Comparison of ENCODE assay signal across 22 mouse cellular contexts in genomic region chr9:119370770-119371169, GRCm38 (mm10). TPM values are rescaled to one million over a fixed set of nuclear protein-coding genes. Genes with fewer than 3 reads are reported as not detected.
A peak's percentile ranks its signal among the peaks of the same experiment; 100 is the strongest.
DNase-seq lines count a peak whose midpoint lies in the region; ATAC-seq and TF ChIP-seq lines count a peak whose summit lies in the region.
"Not testable (repeated sequence)": the region's sequence is repeated elsewhere in the genome, so short reads cannot be mapped to it uniquely, and the experiment has no call there.
"Had no signal": no experiment of that assay in that cellular context is flagged by ENCODE, and none has a peak within 500 bp of the region (broad histone marks: within the 10 kb centered on the region; RNA-seq: fewer than 3 reads in every experiment).

No protein-coding gene starts in this region.

- not testable (repeated sequence) for H3K4me2 ChIP-seq in CH12.LX (ENCODE audit: insufficient read depth, low read depth, poor library complexity, severe bottlenecking); lung, postnatal 0 days (replicated peaks; ENCODE audit: low read depth, low read length); neural tube, embryonic 11.5 days (ENCODE audit: low read depth)

- not testable (repeated sequence) for ATAC-seq in lung, postnatal 0 days; neural tube, embryonic 11.5 days (ENCODE audit: insufficient read depth, low FRiP score, low TSS enrichment)

- DNase-seq in CH12.LX (ENCODE audit: extremely low read depth); heart, adult 2 months; kidney, adult 2 months; left cerebral cortex, adult 2 months (ENCODE audit: extremely low spot score in 1 of 2, low spot score in 2 of 2); lung, postnatal 0 days (ENCODE audit: low spot score): not testable (repeated sequence)
- DNase-seq in neural tube, embryonic 11.5 days (ENCODE audit: low spot score) = peak; percentile 4

- dilution Hi-C loops in CH12.LX (cut with MboI; ENCODE audit: extremely low pct_ligation_motif_present, extremely low pct_unique_long_range_greater_than_20kb, low sequenced_read_pairs) = not testable (repeated sequence)

- not testable (repeated sequence) for H3K4me1 ChIP-seq in CH12.LX (ENCODE audit: control insufficient read depth in 1 of 2, insufficient read depth in 2 of 2); heart, adult 2 months (ENCODE audit: control insufficient read depth, insufficient read depth, low read length); kidney, adult 2 months (ENCODE audit: control insufficient read depth, insufficient read depth, low read length); lung, postnatal 0 days (ENCODE audit: insufficient read depth, low read depth, low read length); neural tube, embryonic 11.5 days (ENCODE audit: control insufficient read depth, insufficient read depth, low read length)

- H3K79me2 ChIP-seq in CH12.LX (replicated peaks; ENCODE audit: control insufficient read depth, extremely low read depth, insufficient read depth, poor library complexity, severe bottlenecking); heart, adult 2 months (replicated peaks; ENCODE audit: control insufficient read depth, insufficient read depth, low read length): not testable (repeated sequence)

- in situ Hi-C loops in CH12.LX (cut with MboI; ENCODE audit: low pct_ligation_motif_present, low pct_unique_long_range_greater_than_20kb, low sequenced_read_pairs) = not testable (repeated sequence)

- not testable (repeated sequence) for H3K9me3 ChIP-seq in CH12.LX (replicated peaks; ENCODE audit: low read length); lung, postnatal 0 days (ENCODE audit: low read length); neural tube, embryonic 11.5 days (ENCODE audit: control insufficient read depth, low read length)

- 84% methylated on average over 4 of the region's 4 CpGs for WGBS in heart, adult 2 months
- WGBS in kidney, adult 2 months = 89% methylated on average over 4 of the region's 4 CpGs
- 86% methylated on average over 4 of the region's 4 CpGs for WGBS in lung, postnatal 0 days
- 85% methylated on average over 4 of the region's 4 CpGs for WGBS in neural tube, embryonic 11.5 days

- not testable (repeated sequence) for H3K4me3 ChIP-seq in CH12.LX (replicated peaks in 1 of 3; ENCODE audit: low read depth in 2 of 3, low read length in 2 of 3, poor library complexity in 1 of 3); heart, adult 2 months; kidney, adult 2 months (ENCODE audit: insufficient read depth, low read depth, low read length); left cerebral cortex, adult 2 months; lung, postnatal 0 days (ENCODE audit: low read depth, low read length); neural tube, embryonic 11.5 days (ENCODE audit: low read depth, low read length)

- TF ChIP-seq POLR2A in CH12.LX (IDR thresholded peaks at IDR 0.05; ENCODE audit: low read depth, low read length); heart, adult 2 months (IDR thresholded peaks at IDR 0.05; ENCODE audit: insufficient read depth, low read depth, low read length); kidney, adult 2 months (IDR thresholded peaks at IDR 0.05; ENCODE audit: low read depth, low read length): not testable (repeated sequence)

- peak in 1 of 2 experiments; percentile 54; a peak in 2 of 4 replicates for TF ChIP-seq CTCF in CH12.LX (conservative IDR thresholded peaks at IDR 0.05 in 1 of 2, IDR thresholded peaks at IDR 0.05 in 1 of 2; ENCODE audit: low read depth in 2 of 2, low read length in 2 of 2)
- 0 out of 2 replicates have a peak, but pooled peaks have one; percentile 15 for TF ChIP-seq CTCF in heart, adult 2 months (IDR thresholded peaks at IDR 0.05)
- 0 out of 2 replicates have a peak, but pooled peaks have one; percentile 13 for TF ChIP-seq CTCF in kidney, adult 2 months (conservative IDR thresholded peaks at IDR 0.05; ENCODE audit: insufficient read depth, insufficient read length, low read depth, low read length)
- TF ChIP-seq CTCF in left cerebral cortex, adult 2 months (IDR thresholded peaks at IDR 0.05) = peak; percentile 18; the same call in 1 of the 2 replicates
- TF ChIP-seq CTCF in lung, postnatal 0 days (IDR thresholded peaks at IDR 0.05) = peak; percentile 25; the same call in 1 of the 2 replicates

- peaks cover 26 to 37% of the 10 kb centered on the region in 2 experiments for H3K36me3 ChIP-seq in CH12.LX (replicated peaks in 1 of 2; ENCODE audit: control insufficient read depth in 1 of 2, insufficient read depth in 1 of 2, low read length in 1 of 2)
- H3K36me3 ChIP-seq in heart, adult 2 months (ENCODE audit: control insufficient read depth, insufficient read depth, low read length); kidney, adult 2 months (ENCODE audit: control insufficient read depth, insufficient read depth, low read length); lung, postnatal 0 days (ENCODE audit: insufficient read depth, low read length); neural tube, embryonic 11.5 days (ENCODE audit: control insufficient read depth, insufficient read depth, low read length): not testable (repeated sequence)

- TF ChIP-seq RAD21 in CH12.LX (IDR thresholded peaks at IDR 0.05; ENCODE audit: low read depth, low read length) = not testable (repeated sequence)

- not testable (repeated sequence) for H3K27me3 ChIP-seq in CH12.LX (replicated peaks); heart, adult 2 months (ENCODE audit: control insufficient read depth, insufficient read depth, low read length); kidney, adult 2 months (replicated peaks; ENCODE audit: control insufficient read depth, insufficient read depth, low read length); lung, postnatal 0 days (replicated peaks; ENCODE audit: insufficient read depth, low read length); neural tube, embryonic 11.5 days (ENCODE audit: control insufficient read depth, insufficient read depth, low read length)

- H3K27ac ChIP-seq in CH12.LX (ENCODE audit: insufficient read depth, low read depth); heart, adult 2 months; kidney, adult 2 months (ENCODE audit: insufficient read depth, low read depth, low read length); left cerebral cortex, adult 2 months; lung, postnatal 0 days (ENCODE audit: low read length); neural tube, embryonic 11.5 days (ENCODE audit: low read depth, low read length): not testable (repeated sequence)

- intact Hi-C loops in heart, adult 2 months (cut with DNase I); left cerebral cortex, adult 2 months (cut with DNase I): not testable (repeated sequence)

- not testable (repeated sequence) for TF ChIP-seq EP300 in CH12.LX (IDR thresholded peaks at IDR 0.05; ENCODE audit: low read length); heart, adult 2 months (IDR thresholded peaks at IDR 0.05; ENCODE audit: insufficient read depth, low read depth, low read length); lung, postnatal 0 days (IDR thresholded peaks at IDR 0.05)

- H3K9ac ChIP-seq in CH12.LX (ENCODE audit: insufficient read depth, low read depth); heart, adult 2 months (ENCODE audit: low read depth, low read length); lung, postnatal 0 days (replicated peaks; ENCODE audit: low read depth); neural tube, embryonic 11.5 days (ENCODE audit: low read length): not testable (repeated sequence)

RNA-seq across cellular contexts. Expression of gene Slc22a14, which starts 5.4 kb away (rescaled TPM):
- total RNA-seq in CH12.LX (2012; rRNA removed) (not detected in 2 replicates), CH12.LX (2014; rRNA removed) (not detected in 2 replicates)
- not detected in 2 replicates for polyA plus RNA-seq in CH12.LX (2012; ENCODE audit: insufficient read length, low read depth)
- not detected for total RNA-seq in heart, adult 2 months (2021)
- 0.35 and 0.78 TPM in 2 replicates for polyA plus RNA-seq in heart, adult 2 months (2012; rRNA removed)
- polyA plus RNA-seq in kidney, adult 2 months (2012; rRNA removed) = 1.7 and 2.1 TPM in 2 replicates
- total RNA-seq in left cerebral cortex, adult 2 months (2021) = not detected
- polyA plus RNA-seq in lung, postnatal 0 days (2015; fragmentation: Nextera tagmentation; extraction: Ambion mirVana) = 0.17 TPM in 1 of 2 replicates, not detected in the other
- not detected in 2 replicates for polyA plus RNA-seq in neural tube, embryonic 11.5 days (2014; fragmentation: Nextera tagmentation; extraction: Ambion mirVana)
- total RNA-seq: adrenal gland, adult 18-20 months; adrenal gland, postnatal 36 days; gastrocnemius, adult 2 months; gastrocnemius, postnatal 14 days; gastrocnemius, postnatal 4 days had no signal
- polyA plus RNA-seq: C2C12; CD4-positive, CD25-positive, alpha-beta regulatory T cell, adult 4 months; embryonic facial prominence, embryonic 11.5 days; embryonic facial prominence, embryonic 14.5 days; forebrain, embryonic 10.5 days; forebrain, embryonic 13.5 days; forebrain, embryonic 16.5 days; frontal cortex, adult 2 months; heart, embryonic 12.5 days; hindbrain, embryonic 13.5 days; inflammation-experienced regulatory T-cells, adult 6 months had no signal

RNA-seq across cellular contexts. Expression of gene Xylb, which starts 13.6 kb away (rescaled TPM):
- total RNA-seq in CH12.LX (2012; rRNA removed) (4.8 and 5.9 TPM in 2 replicates), CH12.LX (2014; rRNA removed) (1.8 and 2.5 TPM in 2 replicates)
- polyA plus RNA-seq in CH12.LX (2012; ENCODE audit: insufficient read length, low read depth) = 6.4 and 7.1 TPM in 2 replicates
- under 1 TPM; 0.16 to 0.18 TPM for total RNA-seq in heart, adult 2 months (2021)
- 0.67 and 1.2 TPM in 2 replicates for polyA plus RNA-seq in heart, adult 2 months (2012; rRNA removed)
- 449 and 451 TPM in 2 replicates for polyA plus RNA-seq in kidney, adult 2 months (2012; rRNA removed)
- total RNA-seq in left cerebral cortex, adult 2 months (2021) = 1 to 10 TPM; 4.9 to 5.5 TPM
- polyA plus RNA-seq in lung, postnatal 0 days (2015; fragmentation: Nextera tagmentation; extraction: Ambion mirVana) = 2.0 and 2.2 TPM in 2 replicates
- 5.6 and 6.7 TPM in 2 replicates for polyA plus RNA-seq in neural tube, embryonic 11.5 days (2014; fragmentation: Nextera tagmentation; extraction: Ambion mirVana)

RNA-seq across cellular contexts. Expression of gene Myd88, which starts 29.6 kb away (rescaled TPM):
- 22.7 and 33.4 TPM in 2 replicates for total RNA-seq in CH12.LX (2012; rRNA removed)
- 14.3 and 14.7 TPM in 2 replicates for total RNA-seq in CH12.LX (2014; rRNA removed)
- 51.3 and 53.6 TPM in 2 replicates for polyA plus RNA-seq in CH12.LX (2012; ENCODE audit: insufficient read length, low read depth)
- 10 to 100 TPM; 12.1 to 14.8 TPM for total RNA-seq in heart, adult 2 months (2021)
- polyA plus RNA-seq in heart, adult 2 months (2012; rRNA removed) = 12.2 and 14.6 TPM in 2 replicates
- polyA plus RNA-seq in kidney, adult 2 months (2012; rRNA removed) = 16.4 and 17.4 TPM in 2 replicates
- total RNA-seq in left cerebral cortex, adult 2 months (2021) = 1 to 10 TPM; 4.6 to 5.5 TPM
- 50.3 and 61.3 TPM in 2 replicates for polyA plus RNA-seq in lung, postnatal 0 days (2015; fragmentation: Nextera tagmentation; extraction: Ambion mirVana)
- 7.2 and 7.9 TPM in 2 replicates for polyA plus RNA-seq in neural tube, embryonic 11.5 days (2014; fragmentation: Nextera tagmentation; extraction: Ambion mirVana)

RNA-seq across cellular contexts. Expression of gene Acvr2b, which starts 31.1 kb away (rescaled TPM):
- total RNA-seq in CH12.LX (2012; rRNA removed) (1.0 and 1.5 TPM in 2 replicates), CH12.LX (2014; rRNA removed) (0.30 and 0.39 TPM in 2 replicates)
- polyA plus RNA-seq in CH12.LX (2012; ENCODE audit: insufficient read length, low read depth) = 0.44 and 0.66 TPM in 2 replicates
- total RNA-seq in heart, adult 2 months (2021) = 1 to 10 TPM; 4.6 to 6.8 TPM
- 2.2 and 3.1 TPM in 2 replicates for polyA plus RNA-seq in heart, adult 2 months (2012; rRNA removed)
- polyA plus RNA-seq in kidney, adult 2 months (2012; rRNA removed) = 6.2 and 7.7 TPM in 2 replicates
- total RNA-seq in left cerebral cortex, adult 2 months (2021) = 10 to 100 TPM; 16.9 to 19.1 TPM
- polyA plus RNA-seq in lung, postnatal 0 days (2015; fragmentation: Nextera tagmentation; extraction: Ambion mirVana) = 15.6 TPM in 2 replicates
- polyA plus RNA-seq in neural tube, embryonic 11.5 days (2014; fragmentation: Nextera tagmentation; extraction: Ambion mirVana) = 87.2 and 99.6 TPM in 2 replicates
- polyA plus RNA-seq: inflammation-experienced regulatory T-cells, adult 6 months had no signal

RNA-seq across cellular contexts. Expression of gene Acaa1a, which starts 31.3 kb away (rescaled TPM):
- total RNA-seq in CH12.LX (2012; rRNA removed) = 51.2 and 57.8 TPM in 2 replicates
- 22.4 and 24.8 TPM in 2 replicates for total RNA-seq in CH12.LX (2014; rRNA removed)
- polyA plus RNA-seq in CH12.LX (2012; ENCODE audit: insufficient read length, low read depth) = 24.4 and 30.9 TPM in 2 replicates
- total RNA-seq in heart, adult 2 months (2021) = 10 to 100 TPM; 72.4 to 78.5 TPM
- 104 and 107 TPM in 2 replicates for polyA plus RNA-seq in heart, adult 2 months (2012; rRNA removed)
- 229 and 272 TPM in 2 replicates for polyA plus RNA-seq in kidney, adult 2 months (2012; rRNA removed)
- total RNA-seq in left cerebral cortex, adult 2 months (2021) = 10 to 100 TPM; 69.9 to 73.6 TPM
- 114 and 128 TPM in 2 replicates for polyA plus RNA-seq in lung, postnatal 0 days (2015; fragmentation: Nextera tagmentation; extraction: Ambion mirVana)
- polyA plus RNA-seq in neural tube, embryonic 11.5 days (2014; fragmentation: Nextera tagmentation; extraction: Ambion mirVana) = 69.4 and 75.1 TPM in 2 replicates

Comparison
In these comparisons a context has a peak if more than half of its experiments do, and no peak if none do; other contexts are left out.
1. RNA of gene Xylb, which starts 13.6 kb away (polyA plus RNA-seq): 449 to 451 TPM in kidney, adult 2 months; 6.4 to 7.1 TPM in CH12.LX, 5.6 to 6.7 TPM in neural tube, embryonic 11.5 days, 2.0 to 2.2 TPM in lung, postnatal 0 days and 0.67 to 1.2 TPM in heart, adult 2 months; every median in the first group is over 10 times any median in the second.